Mouse (Mus musculus): ENCODE results near the gene Rrp7a. TPM values are rescaled to one million over a fixed set of nuclear protein-coding genes. Genes with fewer than 3 reads are reported as not detected.

The Rrp7a gene
- total RNA-seq, 1 experiment from 2014 or later = 95.0 TPM

DNA sequence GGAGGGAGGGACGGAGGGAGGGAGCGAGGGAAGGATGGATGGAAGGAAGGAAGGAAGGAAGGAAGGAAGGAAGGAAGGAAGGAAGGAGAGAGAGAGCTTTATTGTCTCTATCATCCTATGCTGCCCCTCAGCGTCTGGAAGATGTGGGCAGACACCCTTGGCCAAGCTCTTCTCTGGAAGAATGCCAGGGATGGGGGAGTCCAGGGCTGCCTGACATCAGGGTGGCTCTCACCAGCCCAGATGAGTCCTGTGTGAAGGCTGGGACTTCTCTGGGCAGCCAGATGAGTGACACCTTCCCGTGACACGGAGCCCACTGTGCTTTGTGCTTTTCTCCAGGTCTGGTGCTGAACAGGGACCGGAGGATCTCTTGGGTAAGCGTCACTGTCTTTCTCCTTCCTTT, 10.7 kb downstream of the Rrp7a start:
- DNase-seq = no peak

DNA sequence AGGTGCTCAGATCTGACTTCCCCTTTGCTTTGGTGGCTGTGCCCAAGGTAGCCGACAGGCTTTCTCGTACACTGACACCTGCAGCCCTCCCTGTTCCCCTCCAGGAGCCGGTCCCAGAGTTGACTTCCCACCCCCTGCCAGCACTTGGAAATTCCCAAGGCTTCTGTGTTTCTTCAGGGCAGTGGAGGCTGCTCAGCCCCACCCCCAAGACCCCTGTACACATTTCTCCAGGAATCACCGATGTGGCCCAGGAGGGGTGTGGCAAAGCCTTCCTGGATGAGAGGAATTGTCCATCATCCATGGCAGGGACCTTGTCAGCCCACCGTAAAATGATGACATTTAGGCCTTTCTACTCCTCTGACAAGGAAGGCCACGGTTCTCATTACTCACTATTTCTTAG, 11.3 kb downstream of the Rrp7a start:
- DNase-seq = peak; percentile 24

DNA sequence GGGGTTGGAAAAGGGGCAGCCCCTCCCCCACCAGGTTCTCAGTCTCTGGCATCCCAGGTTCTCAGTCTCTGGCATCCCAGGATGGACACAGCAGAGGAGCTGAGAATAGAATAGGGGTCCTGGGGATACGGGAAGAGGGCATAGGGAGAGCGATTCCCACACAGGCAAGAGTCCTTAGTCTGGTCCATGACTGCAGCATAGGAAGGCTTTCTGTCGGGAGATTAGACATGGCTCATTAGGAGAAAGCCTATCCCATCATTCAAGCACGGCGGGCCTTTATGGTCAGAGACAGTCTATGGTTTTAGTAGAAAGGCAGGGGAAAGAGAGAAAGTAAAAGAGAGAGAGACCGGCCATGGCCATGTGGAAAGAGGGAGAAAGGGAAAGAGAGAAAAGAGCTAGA, 14.8 kb downstream of the Rrp7a start:
- no peak for DNase-seq

DNA sequence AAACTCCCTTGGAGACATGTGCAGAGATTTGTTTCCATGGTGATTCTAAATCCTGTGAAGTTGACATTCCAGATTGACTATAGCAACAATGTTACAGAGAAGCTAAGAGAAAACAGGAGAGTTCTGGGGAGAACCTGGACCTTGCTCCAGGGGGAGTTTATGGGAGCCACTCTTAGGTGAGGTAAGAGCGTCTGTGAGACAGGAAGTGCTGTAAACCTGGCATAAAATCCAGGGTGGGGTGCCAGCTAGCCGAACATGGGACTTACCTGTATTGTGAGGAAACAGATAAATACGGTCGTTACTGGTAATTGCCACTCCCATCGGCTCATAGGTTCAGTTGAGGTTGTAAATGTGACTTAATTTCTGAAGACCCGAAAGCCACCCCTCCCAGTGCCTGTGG, 16.2 kb downstream of the Rrp7a start:
- no peak for DNase-seq

DNA sequence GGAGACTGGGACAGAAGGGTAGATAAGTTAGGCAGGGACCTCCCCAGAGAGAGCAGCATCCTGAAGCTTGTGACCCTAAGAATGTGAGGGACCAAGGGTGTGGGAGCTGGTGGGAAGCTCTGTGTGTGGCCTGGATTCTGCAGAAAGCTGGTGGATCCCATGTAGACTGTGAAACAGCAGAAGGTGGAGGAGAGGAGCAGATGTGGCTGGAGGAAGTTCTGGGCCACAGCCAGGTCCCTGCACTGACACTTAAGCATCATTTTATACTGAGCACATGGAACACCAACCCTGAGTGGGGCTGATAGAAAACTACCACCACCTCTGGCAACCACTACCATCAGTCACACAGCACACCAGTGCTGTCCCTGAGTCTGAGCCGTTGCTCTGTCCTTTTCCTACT, 19.5 kb downstream of the Rrp7a start:
- DNase-seq = no peak

DNA sequence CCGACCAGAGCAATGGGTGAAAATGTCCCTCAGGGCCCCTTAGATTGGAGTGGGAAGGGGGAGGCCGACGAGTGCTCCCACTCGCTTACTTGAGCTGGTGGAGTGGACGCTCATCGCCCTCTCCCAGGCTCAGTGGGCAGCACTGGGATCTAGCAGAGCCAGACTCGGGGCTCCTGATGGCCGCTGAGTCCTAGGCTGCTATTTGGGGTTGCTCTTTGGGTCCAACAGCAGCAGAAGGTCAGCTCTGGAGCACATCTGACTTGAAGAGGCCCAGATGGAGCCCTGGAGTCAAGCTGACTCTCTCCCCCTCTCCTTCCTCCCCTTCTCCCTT, 22.3 kb downstream of the Rrp7a start:
- DNase-seq = no peak

DNA sequence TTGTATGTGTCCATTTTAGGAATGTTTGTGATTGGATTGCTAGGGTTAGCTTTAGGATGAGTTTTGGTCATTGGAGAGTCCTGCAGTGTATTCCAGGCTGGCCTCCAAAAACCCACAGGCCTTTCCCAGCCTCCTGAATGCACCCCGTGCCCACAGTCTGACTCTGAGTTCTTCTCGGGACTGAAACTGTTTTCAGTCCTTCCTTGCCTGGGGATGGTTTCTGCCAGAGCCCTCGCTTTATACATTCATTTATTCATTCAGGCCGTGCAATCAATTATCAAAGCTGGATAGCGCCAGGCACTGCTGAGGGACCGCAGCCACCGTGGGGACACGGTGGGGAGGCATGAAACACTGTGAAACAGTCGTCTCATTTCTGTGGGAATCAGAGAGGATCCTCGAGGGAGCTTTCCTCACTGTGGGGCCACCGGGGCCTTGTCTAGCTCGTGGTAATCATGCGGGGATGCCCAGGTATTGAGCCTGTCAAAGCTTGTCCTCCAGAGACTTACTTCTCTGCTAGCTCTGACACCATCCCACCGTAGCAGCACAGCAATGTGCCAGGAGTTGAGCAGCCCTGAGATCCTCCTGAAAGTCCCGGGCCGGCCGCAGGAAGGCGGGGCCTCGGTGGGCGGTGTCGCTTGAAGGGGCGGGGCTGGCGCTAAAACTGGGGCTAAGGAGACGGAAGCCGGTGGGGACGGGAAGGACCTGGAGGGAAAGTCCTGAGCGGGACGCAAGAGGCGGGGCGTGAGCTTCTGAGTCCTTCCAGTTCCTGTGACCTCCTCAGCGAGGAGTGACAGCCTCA, 22.9 kb downstream of the Rrp7a start:
- peak; percentile 98 for DNase-seq

DNA sequence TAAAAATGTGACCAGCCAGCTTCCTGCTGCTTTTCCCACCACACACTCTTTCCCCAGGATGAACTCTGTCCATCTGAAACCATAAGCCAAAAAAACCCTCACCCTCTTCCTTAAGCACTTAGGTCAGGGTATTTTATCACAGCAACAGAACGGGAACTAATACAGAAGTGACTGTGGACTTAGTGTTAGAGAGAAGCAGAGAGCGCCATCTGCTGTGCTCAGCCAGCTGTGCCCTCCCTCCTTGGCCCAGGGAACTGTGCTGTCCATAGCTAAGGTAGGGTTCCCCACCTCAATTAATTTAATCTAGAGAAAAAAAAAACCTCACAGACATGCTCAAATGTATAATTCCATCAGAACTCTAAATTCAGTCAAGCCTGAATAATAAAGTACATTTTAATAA, 26.7 kb downstream of the Rrp7a start:
- DNase-seq = no peak

DNA sequence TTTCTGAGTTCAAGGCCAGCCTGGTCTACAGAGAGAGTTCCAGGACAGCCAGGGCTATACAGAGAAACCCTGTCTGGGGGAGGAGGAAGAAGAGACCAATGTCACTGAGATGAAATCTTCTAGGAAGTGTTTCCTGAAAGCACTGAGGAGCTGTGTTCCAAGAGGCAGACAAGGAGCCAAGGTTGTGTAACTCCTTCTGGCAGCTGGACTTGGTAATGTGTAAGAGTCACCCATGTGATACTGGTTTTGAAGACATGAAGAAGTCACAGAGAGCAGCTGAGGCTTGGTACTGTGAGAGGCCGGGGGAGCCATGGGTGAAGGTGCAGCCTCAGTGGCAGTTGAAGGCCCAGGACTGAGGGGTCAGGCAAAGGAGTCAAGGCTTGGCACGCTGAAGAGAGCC, 28.9 kb downstream of the Rrp7a start:
- peak; percentile 56 for DNase-seq

DNA sequence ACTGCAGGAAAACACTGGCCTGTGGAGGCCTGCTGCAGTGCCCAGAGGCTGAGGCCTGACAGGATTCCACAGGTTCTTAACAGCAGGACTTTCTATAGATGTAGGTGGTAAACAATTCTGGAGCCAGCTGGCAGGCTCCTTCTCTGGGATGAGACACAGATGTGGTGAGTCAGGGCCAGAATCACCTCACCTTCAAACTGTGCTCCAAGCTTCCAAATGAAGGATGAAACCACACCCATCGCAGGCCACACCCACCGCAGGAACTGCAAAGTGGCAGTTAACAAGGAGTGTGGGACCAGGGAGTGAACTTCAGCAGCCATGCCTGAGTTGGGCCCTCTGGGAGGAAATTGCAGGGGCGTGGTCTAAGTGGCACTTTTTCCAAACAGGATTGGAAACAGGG, 31.7 kb downstream of the Rrp7a start:
- peak; percentile 36 for DNase-seq

DNA sequence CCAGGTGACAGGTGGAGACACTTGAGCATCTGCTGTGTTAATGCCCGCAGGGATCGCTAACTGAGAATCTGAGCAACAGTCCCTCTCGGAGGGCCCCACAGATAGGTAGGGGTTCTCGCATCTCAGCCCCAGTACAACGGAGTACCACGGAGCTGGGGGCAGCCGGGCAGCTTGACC, 33.3 kb downstream of the Rrp7a start, which contains the start of gene Serhl:
Gene Serhl, plus strand, starts transcription at position 78 of the 177 bp plus-strand sequence.
- no peak for DNase-seq

DNA sequence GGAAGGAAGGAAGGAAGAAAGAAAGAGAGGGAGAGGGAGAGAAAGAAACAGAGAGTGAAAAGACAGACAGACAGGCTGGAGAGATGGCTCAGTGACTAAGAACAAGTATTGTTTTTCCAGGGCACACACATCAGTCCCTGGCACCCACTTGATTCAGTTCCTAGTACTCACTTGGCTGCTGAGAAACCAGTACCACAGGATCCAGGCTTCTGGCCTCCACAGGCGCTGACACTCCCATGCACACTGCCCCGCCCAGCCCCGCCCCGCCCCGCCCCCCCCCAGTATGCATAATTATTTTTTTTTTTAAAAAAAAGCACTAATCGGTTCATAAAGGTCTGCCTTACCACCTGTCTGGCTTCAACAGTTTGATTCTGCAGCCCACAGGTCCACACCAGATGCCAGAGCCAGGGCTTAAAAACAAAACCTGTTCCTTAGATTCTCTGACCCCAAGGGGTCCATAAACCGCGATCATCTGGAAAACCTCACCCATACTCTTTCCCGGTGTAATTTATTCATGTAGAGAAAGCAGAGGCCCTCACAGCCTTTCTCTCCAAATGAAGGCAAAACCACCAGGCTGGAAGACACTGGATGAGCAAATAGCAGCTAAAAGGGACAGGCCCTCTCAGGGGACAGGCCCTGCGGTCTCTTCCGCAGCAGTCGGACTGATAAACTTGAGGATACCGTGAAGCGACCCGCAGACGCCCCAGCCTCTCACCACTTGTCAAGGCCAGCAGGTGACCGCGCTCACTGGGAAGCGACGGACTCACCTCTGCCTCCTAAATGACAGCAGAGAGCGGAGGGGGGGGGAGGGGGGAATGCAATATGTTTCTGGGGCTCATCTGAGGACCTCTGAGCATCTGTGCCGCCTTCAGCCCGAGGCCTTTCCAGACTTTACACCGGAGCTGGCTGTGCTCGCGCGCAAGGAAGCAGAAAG, 33.8 kb downstream of the Rrp7a start:
- no peak for DNase-seq

DNA sequence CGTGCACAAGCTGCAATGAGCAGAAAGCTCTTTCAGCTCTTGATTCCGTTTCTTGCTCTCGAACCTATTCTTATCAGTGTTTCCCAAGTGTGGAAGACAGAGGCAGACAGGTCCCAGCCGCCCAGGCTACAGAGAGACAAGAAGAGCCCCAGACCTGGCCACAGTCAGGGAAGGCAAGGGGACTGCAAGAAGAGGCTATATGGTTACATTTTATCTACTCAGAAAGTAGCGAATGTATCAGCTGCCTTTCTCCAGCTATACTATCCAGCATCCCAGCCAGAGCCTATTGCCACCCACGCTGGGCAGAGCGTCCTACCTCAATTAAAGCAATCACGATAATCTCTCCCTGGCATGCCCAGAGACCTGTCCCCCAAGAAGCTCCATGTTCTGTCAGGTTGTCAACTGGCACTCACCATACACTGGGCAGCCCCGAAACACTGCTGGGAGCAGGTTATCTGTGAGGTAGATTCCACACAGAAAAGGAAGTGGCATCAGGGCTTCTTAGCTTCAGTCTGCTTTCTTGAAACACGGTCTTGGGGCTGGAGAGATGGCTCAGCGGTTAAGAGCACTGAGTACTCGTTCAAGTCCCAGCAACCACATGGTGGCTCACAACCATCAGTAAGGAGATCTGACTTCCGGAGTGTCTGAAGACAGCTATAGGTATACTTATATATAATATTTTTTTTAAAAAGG, 35.8 kb downstream of the Rrp7a start:
- no peak for DNase-seq

DNA sequence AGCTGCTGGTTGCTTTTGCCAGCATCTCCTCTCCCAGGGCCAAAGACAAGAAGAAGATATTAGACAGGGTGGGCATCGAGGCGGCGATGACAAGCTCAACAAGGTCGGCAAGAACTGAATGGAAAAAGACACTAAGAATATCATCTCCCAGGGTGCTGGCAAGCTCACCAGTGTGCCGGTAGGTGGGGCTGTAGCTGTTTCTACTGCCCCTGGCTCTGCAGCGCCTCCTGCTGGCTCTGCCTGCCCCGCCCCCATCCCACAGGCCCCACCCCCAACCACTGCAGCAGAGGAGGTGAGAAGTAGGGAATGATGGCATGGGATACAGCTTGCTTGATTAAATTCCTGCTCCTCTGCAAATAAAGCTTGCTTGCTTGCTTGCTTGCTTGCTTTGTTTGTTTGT, 36.7 kb downstream of the Rrp7a start:
- DNase-seq = peak; percentile 85

DNA sequence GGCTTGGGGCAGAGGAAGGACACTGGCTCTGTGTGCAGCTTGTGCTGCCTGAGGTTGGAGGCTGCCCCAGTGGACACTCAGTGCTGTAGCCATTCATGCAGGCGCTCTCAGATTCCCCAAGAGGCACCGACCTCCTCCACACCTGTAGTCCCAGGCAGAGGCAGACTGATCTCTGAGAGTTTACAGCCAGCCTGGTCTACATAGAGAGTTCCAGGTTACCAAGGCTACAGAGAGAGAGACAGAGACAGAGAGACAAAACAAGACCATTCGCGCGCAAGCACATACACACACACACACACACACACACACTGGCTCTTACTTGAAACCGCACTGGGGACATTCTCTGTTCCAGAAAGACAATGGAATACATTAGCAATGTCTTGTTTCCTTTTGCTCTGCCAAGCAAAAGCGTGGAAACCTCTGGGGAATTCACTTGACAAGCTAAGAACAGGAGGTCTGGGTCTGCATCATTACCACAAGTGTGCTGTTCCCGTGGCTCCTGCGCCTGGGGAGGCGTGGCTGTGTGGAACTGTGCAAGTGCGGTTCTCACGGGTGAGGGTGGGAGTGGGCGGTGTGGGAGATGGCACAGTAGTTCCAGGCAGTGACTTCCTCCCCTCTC, 38.5 kb downstream of the Rrp7a start:
- peak; percentile 23 for DNase-seq

DNA sequence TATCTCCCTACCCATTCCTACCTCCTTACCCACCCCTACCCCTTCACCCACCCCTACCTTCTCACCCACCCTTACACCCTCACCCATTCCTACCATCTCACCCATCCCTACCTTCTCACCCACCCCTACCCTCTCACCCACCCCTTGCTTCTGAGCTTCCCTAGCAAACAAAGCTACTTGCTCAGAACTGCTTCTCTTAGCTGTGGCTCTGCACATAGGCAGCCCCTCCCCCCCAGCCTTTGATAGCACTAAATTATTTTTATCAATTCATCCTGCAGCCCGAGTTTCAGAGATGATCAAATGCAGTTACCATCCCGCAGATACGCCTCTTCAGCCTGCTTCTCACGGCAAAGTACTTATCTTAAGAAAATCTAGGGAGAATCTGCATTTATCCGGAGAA, 39.1 kb downstream of the Rrp7a start:
- no peak for DNase-seq

DNA sequence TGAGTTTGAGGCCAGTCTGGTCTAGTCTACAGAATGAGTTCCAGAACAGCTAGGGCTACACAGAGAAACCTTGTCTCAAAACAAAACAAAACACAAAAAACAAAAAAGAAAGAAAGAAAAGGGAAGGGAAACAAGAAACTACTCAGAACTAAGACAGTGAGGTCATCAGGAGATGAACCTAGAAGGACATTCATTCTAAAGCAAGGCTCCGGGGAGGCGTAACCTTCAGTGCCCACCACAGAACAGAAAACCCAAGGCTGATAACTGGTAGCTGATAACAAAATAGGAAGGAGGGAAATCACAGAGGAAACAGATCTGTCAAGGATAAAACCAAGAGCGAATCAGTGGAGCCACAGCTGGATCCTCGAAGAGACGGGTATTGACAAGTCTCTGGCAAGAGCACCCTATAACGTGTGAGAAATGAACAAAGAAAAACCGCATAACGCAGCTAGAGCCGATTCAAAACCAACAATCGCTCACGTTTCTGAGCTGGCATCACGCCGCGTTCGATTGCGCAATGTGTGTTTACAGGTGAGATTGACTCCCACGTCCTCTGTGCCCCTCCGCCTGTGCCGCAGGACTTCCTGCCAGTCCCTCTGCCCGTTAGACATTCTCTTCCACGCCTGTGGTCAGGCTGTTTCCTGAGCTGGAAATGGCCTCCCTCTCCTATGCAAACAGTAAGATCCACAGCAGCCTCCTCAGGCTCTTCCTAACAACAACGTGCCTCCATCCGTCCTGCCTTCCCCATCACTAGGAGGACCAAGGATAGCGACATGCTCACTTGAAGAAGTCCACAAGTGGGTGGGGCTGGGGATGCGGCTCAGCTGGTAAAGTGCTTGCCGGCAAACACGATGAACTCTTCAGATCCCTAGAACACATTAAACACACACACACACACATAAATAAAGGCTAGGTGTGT, 46.7 kb downstream of the Rrp7a start:
- no peak for DNase-seq

DNA sequence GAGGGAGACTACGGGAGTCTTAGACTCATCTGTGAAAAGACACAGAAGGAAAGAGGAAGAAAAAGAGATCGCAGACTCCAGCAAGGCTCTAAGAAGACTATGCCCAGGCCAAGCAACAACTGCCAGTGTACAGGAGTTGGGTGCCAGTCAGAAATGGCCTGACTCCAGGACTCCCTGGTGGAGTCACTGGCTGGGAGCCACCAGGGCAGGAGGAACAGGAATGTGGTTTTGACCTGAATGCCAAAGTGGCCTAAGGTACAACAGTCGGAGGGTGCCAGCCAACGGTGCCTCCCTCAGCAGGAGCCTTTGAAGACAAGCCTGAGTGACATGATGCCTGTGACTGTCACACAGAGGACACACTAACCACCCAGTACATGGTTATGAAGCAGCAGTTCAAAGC, 48.4 kb downstream of the Rrp7a start:
- peak; percentile 56 for DNase-seq

DNA sequence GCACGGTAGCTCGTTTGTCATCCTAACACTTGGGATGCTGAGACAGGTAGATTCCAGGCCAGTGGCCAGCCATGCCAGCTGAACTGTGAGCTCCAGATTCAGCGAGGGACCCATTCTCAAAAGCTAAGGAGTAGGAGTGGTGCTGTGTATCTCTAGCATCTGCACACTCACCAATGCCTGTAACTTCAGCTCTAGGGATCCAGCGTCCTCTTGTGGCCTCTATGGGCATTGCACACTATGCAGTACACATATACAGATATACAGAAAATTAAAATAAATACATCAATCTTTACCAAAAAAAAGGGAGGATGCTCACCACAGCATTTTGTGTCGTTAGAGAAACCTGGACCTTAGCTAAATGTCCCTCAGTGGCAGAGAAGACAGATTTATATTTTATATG, 50.8 kb downstream of the Rrp7a start:
- DNase-seq = no peak

DNA sequence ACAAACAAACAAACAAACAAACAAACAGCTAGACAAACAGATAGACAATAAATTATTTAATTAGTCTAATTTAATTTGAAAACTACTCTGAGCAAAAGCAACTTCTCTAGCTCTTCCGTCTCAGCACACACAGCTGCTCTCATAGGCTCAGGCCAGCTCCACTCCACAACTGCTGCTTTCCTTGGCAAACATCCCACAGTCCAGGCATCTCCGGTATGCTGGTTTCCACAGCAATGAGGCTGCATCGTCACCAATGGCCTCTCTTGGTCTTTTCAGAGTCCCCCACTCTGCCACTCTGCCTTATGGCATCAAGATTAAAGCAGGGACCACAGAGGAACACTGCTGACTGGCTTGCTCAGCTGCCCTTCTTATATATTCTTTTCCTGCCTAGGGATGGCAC, 51.7 kb downstream of the Rrp7a start:
- DNase-seq = peak; percentile 34

DNA sequence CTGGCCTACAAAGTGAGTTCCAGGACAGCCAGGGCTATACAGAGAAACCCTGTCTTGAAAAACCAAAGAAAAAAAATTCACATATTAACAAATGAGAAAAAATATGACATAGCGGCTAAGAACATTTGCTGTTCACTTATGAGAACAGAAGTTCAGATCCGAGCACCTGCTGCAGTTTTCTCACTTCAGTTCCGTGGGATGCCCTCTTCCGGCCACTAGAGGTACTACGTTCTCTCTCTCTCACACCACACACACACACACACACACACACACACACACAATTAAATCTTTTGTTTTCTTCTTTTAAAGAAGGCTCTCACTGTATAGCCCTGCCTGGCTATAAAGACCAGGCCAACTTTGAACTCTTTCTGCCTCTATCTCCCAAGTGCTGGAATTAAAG, 54.3 kb downstream of the Rrp7a start:
- no peak for DNase-seq

DNA sequence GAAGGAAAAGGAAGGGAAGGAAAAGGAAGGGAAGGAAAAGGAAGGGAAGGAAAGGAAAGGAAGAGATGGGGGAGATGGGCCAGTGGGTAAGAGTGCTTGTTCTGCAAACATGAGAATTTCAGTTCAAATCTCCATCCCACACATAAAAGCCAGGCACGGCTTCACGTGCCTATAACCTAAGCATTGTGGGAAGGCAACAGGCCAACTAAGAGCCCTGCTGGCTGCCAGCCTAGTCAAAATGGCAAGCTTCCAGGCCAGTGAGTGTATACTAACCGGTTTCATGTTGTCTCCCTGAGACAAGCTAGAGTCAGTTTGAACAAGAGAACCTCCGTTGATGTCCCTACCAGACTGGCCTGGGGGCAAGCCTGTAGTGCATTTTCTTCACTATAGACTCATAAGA, 57.1 kb downstream of the Rrp7a start:
- DNase-seq = peak; percentile 84
